Mouse (Mus musculus): ENCODE data around the gene Tcam1. TPM values are rescaled to one million over a fixed set of nuclear protein-coding genes. Genes with fewer than 3 reads are reported as not detected.

Gene Tcam1
- polyA plus RNA-seq, 2 experiments, result 0.66 to 0.78 TPM

- ATAC-seq (ENCODE audit: low FRiP score, low read depth), result no peak
- H3K9ac ChIP-seq (ENCODE audit: low read depth, low read length, severe bottlenecking), result no peak overlapping the region; the same call in 1 of the 2 replicates
- TF ChIP-seq POLR2A (IDR thresholded peaks at IDR 0.05; ENCODE audit: borderline replicate concordance, extremely low read depth, insufficient read depth, insufficient read length), result no peak
Measured at GRCm38 (mm10) chr11:106328521-106328920, 52.0 kb downstream of the Tcam1 start.

DNA sequence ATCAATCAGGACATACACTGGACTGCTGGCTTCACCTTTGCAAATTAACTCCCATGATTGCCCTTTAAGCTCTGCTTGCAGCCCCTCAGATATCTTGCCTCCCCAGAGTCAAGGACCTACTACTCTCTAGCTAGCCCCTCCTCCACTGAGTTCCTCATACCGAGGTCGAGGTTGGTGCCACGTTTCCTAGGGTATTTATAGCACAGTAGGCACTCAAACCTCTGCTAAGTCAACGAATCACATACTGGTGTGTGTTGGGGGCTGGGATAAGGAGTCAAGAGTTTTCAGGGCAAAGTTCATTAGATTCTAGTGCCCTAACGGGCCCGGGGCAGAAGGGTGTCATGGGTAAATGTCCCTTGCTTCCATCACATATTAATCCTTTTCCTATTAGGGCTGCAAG is 52.7 kb downstream of the Tcam1 start:
- Histone ChIP-seq H3K27me3 (ENCODE audit: control insufficient read depth, insufficient read depth, low read length) (no peaks in the 10 kb centered on the region), H3K36me3 (ENCODE audit: control insufficient read depth, insufficient read depth, low read length) (no peaks in the 10 kb centered on the region), H3K9me3 (ENCODE audit: control insufficient read depth, low read length) (no peaks in the 10 kb centered on the region), H3K4me2 (replicated peaks; ENCODE audit: low read depth, low read length, severe bottlenecking) (no peak overlapping the region), H3K4me3 (replicated peaks; ENCODE audit: low read length) (no peak overlapping the region), H3K27ac (replicated peaks; ENCODE audit: low read depth, low read length) (no peak overlapping the region), H3K4me1 (ENCODE audit: control insufficient read depth, insufficient read depth, low read length) (peaks cover 4% of the 10 kb centered on the region; the same call in 1 of the 2 replicates), H3K9ac (ENCODE audit: low read depth, low read length, severe bottlenecking) (no peak overlapping the region)
- DNase-seq (ENCODE audit: low spot score) (no peak), ATAC-seq (ENCODE audit: low FRiP score, low read depth) (no peak)
- TF ChIP-seq POLR2A (IDR thresholded peaks at IDR 0.05; ENCODE audit: borderline replicate concordance, extremely low read depth, insufficient read depth, insufficient read length), result no peak
- WGBS, result 59% methylated on average over 6 of the region's 6 CpGs

More at GRCm38 (mm10) chr11:106328521-106328920, 52.0 kb downstream of the Tcam1 start:
- 56% methylated on average over 5 of the region's 5 CpGs for WGBS
- Histone ChIP-seq H3K27ac (replicated peaks; ENCODE audit: low read depth, low read length) (no peak overlapping the region), H3K4me3 (replicated peaks; ENCODE audit: low read length) (no peak overlapping the region), H3K9me3 (ENCODE audit: control insufficient read depth, low read length) (no peaks in the 10 kb centered on the region), H3K4me2 (replicated peaks; ENCODE audit: low read depth, low read length, severe bottlenecking) (no peak overlapping the region), H3K4me1 (ENCODE audit: control insufficient read depth, insufficient read depth, low read length) (peaks cover 4% of the 10 kb centered on the region; the same call in 1 of the 2 replicates), H3K36me3 (ENCODE audit: control insufficient read depth, insufficient read depth, low read length) (no peaks in the 10 kb centered on the region), H3K27me3 (ENCODE audit: control insufficient read depth, insufficient read depth, low read length) (no peaks in the 10 kb centered on the region)
- DNase-seq (ENCODE audit: low spot score), result no peak

DNA sequence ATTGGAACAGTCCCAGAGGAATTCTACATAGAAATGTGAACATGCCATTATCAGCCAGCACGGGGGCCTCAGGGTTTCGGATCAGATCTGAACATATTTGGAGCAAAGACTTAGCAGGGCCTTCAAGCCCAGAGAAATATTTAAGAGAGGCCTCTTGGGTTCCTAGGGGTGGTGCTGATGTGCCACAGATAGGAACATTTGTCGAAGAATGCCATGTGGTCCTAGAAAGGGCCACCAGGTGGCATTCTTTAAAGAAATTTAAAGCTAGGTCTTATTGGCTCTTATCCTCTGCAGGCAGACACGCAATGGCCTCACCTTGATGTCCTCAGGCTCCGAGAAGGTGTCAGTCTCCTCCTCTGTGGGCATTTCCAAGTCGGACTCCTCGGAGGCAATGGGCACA is 53.2 kb downstream of the Tcam1 start:
- ATAC-seq (ENCODE audit: low FRiP score, low read depth) (no peak), DNase-seq (ENCODE audit: low spot score) (peak; percentile 41)
- peaks cover 4% of the 10 kb centered on the region; the same call in 1 of the 2 replicates for H3K4me1 ChIP-seq (ENCODE audit: control insufficient read depth, insufficient read depth, low read length)
- no peak overlapping the region for H3K27ac ChIP-seq (replicated peaks; ENCODE audit: low read depth, low read length)
- no peak overlapping the region for H3K4me2 ChIP-seq (replicated peaks; ENCODE audit: low read depth, low read length, severe bottlenecking)
- H3K27me3 ChIP-seq (ENCODE audit: control insufficient read depth, insufficient read depth, low read length), result no peaks in the 10 kb centered on the region
- no peak overlapping the region for H3K9ac ChIP-seq (ENCODE audit: low read depth, low read length, severe bottlenecking)
- 57% methylated on average over 7 of the region's 7 CpGs for WGBS
- no peak for TF ChIP-seq POLR2A (IDR thresholded peaks at IDR 0.05; ENCODE audit: borderline replicate concordance, extremely low read depth, insufficient read depth, insufficient read length)
- H3K36me3 ChIP-seq (ENCODE audit: control insufficient read depth, insufficient read depth, low read length), result no peaks in the 10 kb centered on the region
- no peak overlapping the region for H3K4me3 ChIP-seq (replicated peaks; ENCODE audit: low read length)
- no peaks in the 10 kb centered on the region for H3K9me3 ChIP-seq (ENCODE audit: control insufficient read depth, low read length)

DNA sequence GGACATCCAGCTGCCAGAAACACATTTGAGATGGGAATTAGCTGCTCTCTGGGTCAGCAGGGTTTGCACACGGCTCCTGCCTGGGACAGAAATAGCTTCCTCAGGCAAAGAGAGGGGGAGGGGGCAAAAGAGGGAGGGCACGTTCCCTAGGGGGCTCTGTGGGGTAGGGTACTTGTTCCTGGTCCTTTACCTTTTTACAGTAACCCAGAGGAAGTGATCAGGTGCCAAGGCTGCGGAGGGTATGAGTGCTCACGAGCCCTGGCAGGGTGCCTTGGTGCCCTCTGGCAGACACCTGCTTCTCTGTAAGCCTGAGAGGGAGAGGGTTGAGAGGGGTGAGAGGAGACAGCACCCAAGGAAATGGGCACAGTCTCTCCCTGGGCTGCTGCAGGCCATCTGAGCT is 56.0 kb downstream of the Tcam1 start:
- ATAC-seq (ENCODE audit: low FRiP score, low read depth) (no peak), DNase-seq (ENCODE audit: low spot score) (no peak)
- no peak overlapping the region for H3K27ac ChIP-seq (replicated peaks; ENCODE audit: low read depth, low read length)
- peaks cover 4% of the 10 kb centered on the region; the same call in 1 of the 2 replicates for H3K4me1 ChIP-seq (ENCODE audit: control insufficient read depth, insufficient read depth, low read length)
- no peaks in the 10 kb centered on the region for H3K9me3 ChIP-seq (ENCODE audit: control insufficient read depth, low read length)
- H3K27me3 ChIP-seq (ENCODE audit: control insufficient read depth, insufficient read depth, low read length), result no peaks in the 10 kb centered on the region
- no peak overlapping the region for H3K4me3 ChIP-seq (replicated peaks; ENCODE audit: low read length)
- no peak overlapping the region for H3K9ac ChIP-seq (ENCODE audit: low read depth, low read length, severe bottlenecking)
- no peak overlapping the region for H3K4me2 ChIP-seq (replicated peaks; ENCODE audit: low read depth, low read length, severe bottlenecking)
- 40% methylated on average over 4 of the region's 4 CpGs for WGBS
- H3K36me3 ChIP-seq (ENCODE audit: control insufficient read depth, insufficient read depth, low read length), result no peaks in the 10 kb centered on the region
- TF ChIP-seq POLR2A (IDR thresholded peaks at IDR 0.05; ENCODE audit: borderline replicate concordance, extremely low read depth, insufficient read depth, insufficient read length), result no peak

- WGBS, result 5% methylated on average over 2 of the region's 2 CpGs
- no peak for DNase-seq (ENCODE audit: low spot score)
- no peaks in the 10 kb centered on the region for H3K36me3 ChIP-seq (ENCODE audit: control insufficient read depth, insufficient read depth, low read length)
- H3K9me3 ChIP-seq (ENCODE audit: control insufficient read depth, low read length), result no peaks in the 10 kb centered on the region
- H3K4me1 ChIP-seq (ENCODE audit: control insufficient read depth, insufficient read depth, low read length), result no peaks in the 10 kb centered on the region
- H3K4me3 ChIP-seq (replicated peaks; ENCODE audit: low read length), result no peak overlapping the region
- no peaks in the 10 kb centered on the region for H3K27me3 ChIP-seq (ENCODE audit: control insufficient read depth, insufficient read depth, low read length)
- no peak overlapping the region for H3K4me2 ChIP-seq (replicated peaks; ENCODE audit: low read depth, low read length, severe bottlenecking)
- no peak overlapping the region for H3K9ac ChIP-seq (ENCODE audit: low read depth, low read length, severe bottlenecking)
- ATAC-seq (ENCODE audit: low FRiP score, low read depth), result no peak
- no peak overlapping the region for H3K27ac ChIP-seq (replicated peaks; ENCODE audit: low read depth, low read length)
- TF ChIP-seq POLR2A (IDR thresholded peaks at IDR 0.05; ENCODE audit: borderline replicate concordance, extremely low read depth, insufficient read depth, insufficient read length), result no peak
Measured at GRCm38 (mm10) chr11:106334066-106334465, 57.6 kb downstream of the Tcam1 start.

GRCm38 (mm10) chr11:106338029-106338428 is 61.6 kb downstream of the Tcam1 start:
- H3K4me1 ChIP-seq (ENCODE audit: control insufficient read depth, insufficient read depth, low read length), result no peaks in the 10 kb centered on the region
- no peak for ATAC-seq (ENCODE audit: low FRiP score, low read depth)
- no peak overlapping the region for H3K4me2 ChIP-seq (replicated peaks; ENCODE audit: low read depth, low read length, severe bottlenecking)
- TF ChIP-seq POLR2A (IDR thresholded peaks at IDR 0.05; ENCODE audit: borderline replicate concordance, extremely low read depth, insufficient read depth, insufficient read length), result no peak
- H3K36me3 ChIP-seq (ENCODE audit: control insufficient read depth, insufficient read depth, low read length), result no peaks in the 10 kb centered on the region
- 80% methylated on average over 5 of the region's 5 CpGs for WGBS
- H3K4me3 ChIP-seq (replicated peaks; ENCODE audit: low read length), result no peak overlapping the region
- H3K27ac ChIP-seq (replicated peaks; ENCODE audit: low read depth, low read length), result no peak overlapping the region
- no peaks in the 10 kb centered on the region for H3K9me3 ChIP-seq (ENCODE audit: control insufficient read depth, low read length)
- no peak overlapping the region for H3K9ac ChIP-seq (ENCODE audit: low read depth, low read length, severe bottlenecking)
- no peak for DNase-seq (ENCODE audit: low spot score)
- H3K27me3 ChIP-seq (ENCODE audit: control insufficient read depth, insufficient read depth, low read length), result no peaks in the 10 kb centered on the region

Other genes starting within 250 kb of the Tcam1 start
- gene Dcaf7, start 239.8 kb upstream of the Tcam1 start, polyA plus RNA-seq (2012; rRNA removed), result 63.0 and 75.6 TPM in 2 replicates
- 63.3 and 71.6 TPM in 2 replicates for gene Dcaf7, start 239.8 kb upstream of the Tcam1 start, polyA plus RNA-seq (2014; fragmentation: Nextera tagmentation; extraction: Ambion mirVana)
- 14.5 and 15.1 TPM in 2 replicates for gene Taco1, start 210.6 kb upstream of the Tcam1 start, polyA plus RNA-seq (2012; rRNA removed)
- 7.4 and 7.8 TPM in 2 replicates for gene Taco1, start 210.6 kb upstream of the Tcam1 start, polyA plus RNA-seq (2014; fragmentation: Nextera tagmentation; extraction: Ambion mirVana)
- 48.5 and 54.5 TPM in 2 replicates for gene Map3k3, start 192.1 kb upstream of the Tcam1 start, polyA plus RNA-seq (2012; rRNA removed)
- gene Map3k3, start 192.1 kb upstream of the Tcam1 start, polyA plus RNA-seq (2014; fragmentation: Nextera tagmentation; extraction: Ambion mirVana), result 33.3 and 37.5 TPM in 2 replicates
- gene Gm10840, start 115.8 kb upstream of the Tcam1 start, polyA plus RNA-seq (2012; rRNA removed), result not detected in 2 replicates
- not detected in 2 replicates for gene Gm10840, start 115.8 kb upstream of the Tcam1 start, polyA plus RNA-seq (2014; fragmentation: Nextera tagmentation; extraction: Ambion mirVana)
- gene Limd2, start 115.8 kb upstream of the Tcam1 start, polyA plus RNA-seq (2012; rRNA removed), result 148 and 169 TPM in 2 replicates
- gene Limd2, start 115.8 kb upstream of the Tcam1 start, polyA plus RNA-seq (2014; fragmentation: Nextera tagmentation; extraction: Ambion mirVana), result 237 and 260 TPM in 2 replicates
- 46.8 and 62.2 TPM in 2 replicates for gene Strada, start 74.5 kb upstream of the Tcam1 start, polyA plus RNA-seq (2012; rRNA removed)
- gene Strada, start 74.5 kb upstream of the Tcam1 start, polyA plus RNA-seq (2014; fragmentation: Nextera tagmentation; extraction: Ambion mirVana), result 24.0 and 28.5 TPM in 2 replicates
- 43.6 and 48.8 TPM in 2 replicates for gene Ccdc47, start 60.3 kb upstream of the Tcam1 start, polyA plus RNA-seq (2012; rRNA removed)
- 63.7 and 66.1 TPM in 2 replicates for gene Ccdc47, start 60.3 kb upstream of the Tcam1 start, polyA plus RNA-seq (2014; fragmentation: Nextera tagmentation; extraction: Ambion mirVana)
- gene Ddx42, start 59.7 kb upstream of the Tcam1 start, polyA plus RNA-seq (2012; rRNA removed), result 35.3 and 50.4 TPM in 2 replicates
- 63.9 and 73.3 TPM in 2 replicates for gene Ddx42, start 59.7 kb upstream of the Tcam1 start, polyA plus RNA-seq (2014; fragmentation: Nextera tagmentation; extraction: Ambion mirVana)
- gene Ftsj3, start 20.6 kb upstream of the Tcam1 start, polyA plus RNA-seq (2012; rRNA removed), result 36.4 and 43.8 TPM in 2 replicates
- 54.6 and 55.8 TPM in 2 replicates for gene Ftsj3, start 20.6 kb upstream of the Tcam1 start, polyA plus RNA-seq (2014; fragmentation: Nextera tagmentation; extraction: Ambion mirVana)
- 123 and 186 TPM in 2 replicates for gene Psmc5, start 20.5 kb upstream of the Tcam1 start, polyA plus RNA-seq (2012; rRNA removed)
- 244 and 253 TPM in 2 replicates for gene Psmc5, start 20.5 kb upstream of the Tcam1 start, polyA plus RNA-seq (2014; fragmentation: Nextera tagmentation; extraction: Ambion mirVana)
- gene Smarcd2, start 3.7 kb upstream of the Tcam1 start, polyA plus RNA-seq (2012; rRNA removed), result 184 and 203 TPM in 2 replicates
- gene Smarcd2, start 3.7 kb upstream of the Tcam1 start, polyA plus RNA-seq (2014; fragmentation: Nextera tagmentation; extraction: Ambion mirVana), result 114 and 130 TPM in 2 replicates
- gene Gh, start 25.2 kb downstream of the Tcam1 start, polyA plus RNA-seq (2012; rRNA removed), result not detected in 2 replicates
- not detected in 2 replicates for gene Gh, start 25.2 kb downstream of the Tcam1 start, polyA plus RNA-seq (2014; fragmentation: Nextera tagmentation; extraction: Ambion mirVana)
- 2.6 and 2.7 TPM in 2 replicates for gene Cd79b, start 38.1 kb downstream of the Tcam1 start, polyA plus RNA-seq (2012; rRNA removed)
- gene Cd79b, start 38.1 kb downstream of the Tcam1 start, polyA plus RNA-seq (2014; fragmentation: Nextera tagmentation; extraction: Ambion mirVana), result 3.0 and 5.0 TPM in 2 replicates
- 2.0 and 2.5 TPM in 2 replicates for gene Scn4a, start 76.6 kb downstream of the Tcam1 start, polyA plus RNA-seq (2012; rRNA removed)
- gene Scn4a, start 76.6 kb downstream of the Tcam1 start, polyA plus RNA-seq (2014; fragmentation: Nextera tagmentation; extraction: Ambion mirVana), result 0.15 and 0.30 TPM in 2 replicates
- gene Prr29, start 88.8 kb downstream of the Tcam1 start, polyA plus RNA-seq (2012; rRNA removed), result 1.1 TPM in 2 replicates
- 0.59 TPM in 1 of 2 replicates, not detected in the other for gene Prr29, start 88.8 kb downstream of the Tcam1 start, polyA plus RNA-seq (2014; fragmentation: Nextera tagmentation; extraction: Ambion mirVana)
- gene Icam2, start 111.4 kb downstream of the Tcam1 start, polyA plus RNA-seq (2012; rRNA removed), result 32.8 and 34.5 TPM in 2 replicates
- gene Icam2, start 111.4 kb downstream of the Tcam1 start, polyA plus RNA-seq (2014; fragmentation: Nextera tagmentation; extraction: Ambion mirVana), result 42.9 and 46.4 TPM in 2 replicates
- gene Ern1, start 211.2 kb downstream of the Tcam1 start, polyA plus RNA-seq (2012; rRNA removed), result 12.5 and 15.1 TPM in 2 replicates
- 6.4 and 7.8 TPM in 2 replicates for gene Ern1, start 211.2 kb downstream of the Tcam1 start, polyA plus RNA-seq (2014; fragmentation: Nextera tagmentation; extraction: Ambion mirVana)

All from limb, embryonic 14.5 days (tissue).